Mouse (Mus musculus): ENCODE measurements around the gene Gm4778.
"Not testable (repeated sequence)": the region's sequence is repeated elsewhere in the genome, so short reads cannot be mapped to it uniquely, and the experiment has no call there.

DNA sequence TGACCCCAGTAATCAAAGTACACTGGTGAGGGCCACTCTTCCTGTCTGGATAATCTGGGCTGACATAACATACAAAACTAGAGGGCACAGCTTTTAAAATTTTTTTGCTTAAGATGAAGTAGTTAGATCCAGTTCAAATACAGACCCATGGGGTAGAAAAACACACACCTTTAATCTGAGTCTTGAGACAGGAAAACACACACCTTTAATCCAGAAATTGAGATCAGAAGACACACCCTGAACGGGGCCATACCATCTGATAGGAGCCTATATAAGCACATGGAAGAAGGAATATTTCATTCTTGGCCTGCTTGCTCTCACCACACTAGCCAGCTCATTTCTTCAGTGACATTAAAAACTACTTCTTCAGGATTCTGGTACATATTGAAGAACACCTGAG, at the start of gene Gm4778:
- not testable (repeated sequence) for TF ChIP-seq POLR2A (IDR thresholded peaks at IDR 0.05; ENCODE audit: extremely low read depth, insufficient read depth, low read length); CTCF (IDR thresholded peaks at IDR 0.05; ENCODE audit: low read depth, low read length)

All from liver, adult 2 months (tissue).